Mouse (Mus musculus) testis, adult 2 months (tissue): ENCODE measurements around the gene Timp2.

ENCODE experiments used
- CTCF ChIP-seq: fragments of 200-500 bp; IDR thresholded peaks from 2 replicates; pipeline ENCODE4 v1.5.1; 2012; ENCODE audit warnings: low read depth, mild to moderate bottlenecking, inconsistent platforms, low read length, moderate library complexity; ENCODE audit not compliant: control insufficient read depth, insufficient read depth, insufficient replicate concordance
- POLR2A ChIP-seq: fragments of 200-500 bp; IDR thresholded peaks from 2 replicates; pipeline ENCODE4 v1.6.1; 2012; ENCODE audit warnings: low read depth, mild to moderate bottlenecking, inconsistent platforms, low read length, moderate library complexity; ENCODE audit not compliant: control insufficient read depth

DNA sequence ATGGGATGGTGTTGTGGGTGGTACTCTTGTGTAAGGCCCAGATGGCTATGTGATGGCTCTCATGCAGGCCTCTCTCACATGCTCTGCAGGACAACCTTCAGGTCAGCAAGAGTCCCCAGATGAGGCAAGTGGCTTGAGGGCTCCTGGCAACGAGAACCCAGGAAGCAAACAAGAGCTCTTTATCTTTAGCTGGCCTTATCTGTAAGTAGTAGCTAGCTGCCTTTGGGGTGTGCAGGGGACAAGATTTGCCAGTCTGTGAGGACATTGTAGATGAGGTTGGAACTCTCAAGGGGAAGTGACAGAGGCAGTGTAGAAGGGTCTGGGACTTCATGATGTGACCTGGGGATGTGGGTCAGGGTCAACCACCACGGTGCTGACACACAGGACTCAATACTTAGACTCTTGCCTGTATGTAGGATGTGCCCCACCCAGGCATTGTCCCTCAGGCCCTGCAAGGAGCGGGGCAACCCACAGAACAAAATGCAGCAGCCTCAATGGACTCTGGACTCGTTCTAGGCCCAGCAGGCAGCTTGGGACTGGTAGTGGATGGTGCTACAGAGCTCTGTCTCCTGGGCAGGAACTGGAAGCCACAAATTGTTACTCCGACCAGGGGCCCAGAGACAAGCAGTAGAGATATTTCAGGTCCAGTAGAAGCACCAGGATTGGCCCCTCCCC, 44.5 kb upstream of the Timp2 start:
- TF ChIP-seq POLR2A = no peak
- no peak for TF ChIP-seq CTCF
